Mouse (Mus musculus) adipocyte (in vitro differentiated cells): ENCODE results near the gene Pxk.
"Not testable (repeated sequence)": the region's sequence is repeated elsewhere in the genome, so short reads cannot be mapped to it uniquely, and the experiment has no call there.

Source experiments
- DNase-seq: peaks from one replicate; pipeline ENCODE4 v3.0.0-alpha.2; 2016; ENCODE audit warnings: low spot score

The Pxk gene

DNA sequence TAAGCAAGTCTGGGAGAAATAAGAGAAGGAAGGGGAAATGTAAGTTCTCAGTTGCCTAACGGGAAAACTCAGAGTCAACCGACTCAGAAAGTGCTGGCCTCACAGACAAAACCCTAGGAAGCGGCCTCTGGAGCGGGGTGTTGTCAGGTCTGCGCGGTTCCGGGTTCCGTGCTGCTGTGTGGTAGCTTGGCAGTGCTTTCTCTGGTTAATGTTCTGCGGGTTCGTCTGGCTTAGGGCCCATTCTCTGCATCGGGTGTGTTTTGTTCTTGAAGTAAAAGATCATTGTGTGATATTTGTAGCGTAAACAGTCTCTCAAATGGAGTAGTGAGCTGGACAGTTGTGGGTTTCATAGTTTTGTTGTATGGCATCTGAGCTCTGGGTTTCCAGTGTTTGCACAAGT lies 4.7 kb downstream of the Pxk start:
- no peak for DNase-seq

DNA sequence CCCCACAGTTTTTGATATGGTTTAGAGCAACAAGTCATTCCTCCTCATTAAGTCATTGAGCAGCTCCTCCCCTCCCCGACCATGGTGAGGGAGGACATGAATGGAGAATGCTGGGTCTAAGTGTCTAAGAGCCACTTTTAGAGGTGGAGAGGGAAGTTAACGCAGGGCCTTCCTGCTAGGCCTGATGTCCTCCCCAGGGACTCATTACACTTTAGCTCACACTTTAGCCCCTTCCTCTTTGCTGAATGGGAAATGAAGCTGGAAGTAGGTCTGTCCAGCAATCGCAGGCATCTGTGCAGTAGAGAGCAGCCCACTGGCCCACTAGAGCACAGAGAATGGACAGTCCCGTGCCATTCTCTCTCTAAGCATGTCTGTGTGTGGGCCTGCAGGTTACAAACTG lies 10.0 kb downstream of the Pxk start:
- no peak for DNase-seq

GRCm38 (mm10) chr14:8108976-8109375 lies 11.0 kb downstream of the Pxk start:
- DNase-seq, result no peak

GRCm38 (mm10) chr14:8111545-8111944 lies 13.5 kb downstream of the Pxk start:
- DNase-seq, result no peak

GRCm38 (mm10) chr14:8112036-8112435 lies 14.0 kb downstream of the Pxk start:
- DNase-seq, result no peak

- no peak for DNase-seq
Measured at GRCm38 (mm10) chr14:8113616-8114015, 15.6 kb downstream of the Pxk start.

GRCm38 (mm10) chr14:8114306-8114705 lies 16.3 kb downstream of the Pxk start:
- no peak for DNase-seq

DNA sequence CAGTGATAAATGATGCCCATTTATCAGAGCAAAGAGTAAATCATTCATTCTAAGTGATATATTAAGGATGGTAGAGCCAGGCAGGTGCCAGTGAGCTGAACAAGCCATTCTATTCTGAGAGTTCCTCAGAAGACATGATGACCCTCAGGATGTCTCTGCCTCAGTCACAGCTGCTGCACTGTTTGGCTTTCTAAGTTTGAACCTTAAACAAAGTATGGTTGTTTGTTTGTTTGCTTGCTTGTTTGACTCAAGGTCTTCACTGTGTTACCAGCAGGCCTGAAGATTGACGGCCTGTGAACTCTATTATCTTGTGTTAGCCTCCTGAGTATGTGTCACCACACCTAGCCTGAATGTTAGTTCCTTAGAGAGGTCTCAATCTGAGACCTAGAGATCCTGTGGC lies 16.7 kb downstream of the Pxk start:
- no peak for DNase-seq

DNA sequence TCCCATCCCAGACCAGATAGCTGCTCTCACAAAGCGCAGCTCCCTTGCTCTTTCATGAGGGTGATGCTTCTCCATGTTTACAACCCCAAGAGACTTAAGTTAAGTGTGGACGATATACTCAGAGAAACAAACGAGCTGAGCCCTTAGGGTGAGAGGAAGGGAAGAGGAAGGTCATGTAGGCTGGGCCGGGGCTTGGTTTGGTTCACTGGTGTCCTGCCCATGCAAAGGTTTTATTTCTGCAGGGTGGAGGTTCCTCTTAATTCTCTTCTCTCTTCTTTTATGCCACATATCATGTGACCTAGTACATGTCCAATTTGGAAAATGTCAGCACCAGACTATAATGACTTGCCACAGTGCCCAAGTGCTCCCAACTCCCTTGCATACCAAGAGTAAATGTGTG lies 17.8 kb downstream of the Pxk start:
- DNase-seq, result no peak

GRCm38 (mm10) chr14:8117371-8117770 lies 19.4 kb downstream of the Pxk start:
- DNase-seq, result no peak

- no peak for DNase-seq
Measured at GRCm38 (mm10) chr14:8119454-8119853, 21.4 kb downstream of the Pxk start.

- DNase-seq, result no peak
Measured at GRCm38 (mm10) chr14:8119904-8120303, 21.9 kb downstream of the Pxk start.

DNA sequence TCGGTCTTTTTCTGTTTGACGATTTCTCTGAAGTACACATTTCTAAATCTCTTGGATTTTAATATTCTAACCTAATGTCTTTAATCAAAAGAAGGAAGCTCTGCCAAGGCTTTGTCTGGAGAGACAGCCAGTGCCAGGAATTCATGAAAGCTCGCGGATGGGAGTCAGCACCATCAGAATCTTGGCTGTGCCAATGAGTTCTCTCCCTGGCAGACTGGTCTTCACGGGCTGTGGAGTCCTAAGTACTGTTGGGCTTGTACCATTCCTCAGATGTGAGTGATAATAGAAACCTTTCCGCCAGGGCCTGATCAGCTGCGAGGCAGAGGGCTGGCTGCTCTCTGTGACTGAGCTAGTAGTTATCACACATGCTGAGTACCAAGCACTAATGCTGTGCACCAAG lies 25.1 kb downstream of the Pxk start:
- no peak for DNase-seq

DNA sequence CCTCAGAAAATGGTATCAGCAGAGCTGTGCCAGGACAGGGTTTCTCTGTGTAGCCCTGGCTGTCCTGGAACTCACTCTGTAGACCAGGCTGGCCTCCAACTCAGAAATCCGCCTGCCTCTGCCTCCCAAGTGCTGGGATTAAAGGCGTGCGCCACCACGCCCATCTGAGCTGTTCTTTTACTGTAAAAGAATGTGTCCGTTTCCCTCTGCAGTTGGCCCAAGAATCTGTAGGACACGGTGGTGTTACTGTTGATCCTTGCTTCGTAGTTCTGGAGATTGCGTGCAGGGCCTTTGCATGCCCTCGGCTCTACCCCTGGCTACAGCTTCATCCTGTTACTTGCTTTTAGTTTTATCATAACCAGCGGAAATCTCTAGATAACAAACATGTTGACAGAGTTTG lies 25.6 kb downstream of the Pxk start:
- not testable (repeated sequence) for DNase-seq

DNA sequence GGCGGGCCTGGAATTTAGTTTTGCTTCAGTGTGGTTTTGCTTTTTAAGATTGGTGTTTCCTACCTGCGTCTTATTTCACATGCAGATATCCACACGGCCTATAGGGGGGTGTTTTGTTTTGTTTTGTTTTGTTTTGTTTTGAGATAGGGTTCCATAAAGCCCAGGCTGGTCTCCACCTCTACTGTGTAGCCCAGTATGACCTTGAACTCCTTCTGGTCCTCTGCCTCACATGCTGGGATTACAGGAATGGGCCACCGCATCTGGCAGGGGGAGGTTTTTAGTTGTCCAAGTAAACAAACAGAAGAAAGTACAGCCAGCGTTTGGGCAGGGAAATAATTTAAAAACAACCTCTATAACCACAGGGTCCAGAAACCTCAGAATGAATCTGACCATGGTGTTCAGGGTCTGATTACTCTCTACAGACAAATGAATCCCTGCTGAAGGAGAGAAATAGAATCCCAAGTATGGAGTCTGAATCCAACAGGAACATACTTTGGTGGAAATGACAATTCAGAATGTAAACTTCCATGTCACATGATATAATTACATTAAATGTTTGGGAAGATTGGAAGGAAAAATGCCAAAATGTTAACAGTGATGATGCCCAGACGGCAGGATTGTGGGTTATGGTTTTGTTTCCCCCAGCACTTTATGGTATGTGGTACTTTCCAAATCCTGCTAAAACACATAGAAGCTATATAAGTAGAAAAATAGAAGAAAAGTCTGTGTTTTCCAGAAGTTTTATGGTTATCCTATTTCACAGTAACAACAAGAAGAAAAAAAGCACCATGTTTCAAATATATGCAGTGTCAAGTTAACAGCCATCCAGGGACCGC lies 26.3 kb downstream of the Pxk start:
- DNase-seq, result no peak

- no peak for DNase-seq
Measured at GRCm38 (mm10) chr14:8127971-8128370, 30.0 kb downstream of the Pxk start.

DNA sequence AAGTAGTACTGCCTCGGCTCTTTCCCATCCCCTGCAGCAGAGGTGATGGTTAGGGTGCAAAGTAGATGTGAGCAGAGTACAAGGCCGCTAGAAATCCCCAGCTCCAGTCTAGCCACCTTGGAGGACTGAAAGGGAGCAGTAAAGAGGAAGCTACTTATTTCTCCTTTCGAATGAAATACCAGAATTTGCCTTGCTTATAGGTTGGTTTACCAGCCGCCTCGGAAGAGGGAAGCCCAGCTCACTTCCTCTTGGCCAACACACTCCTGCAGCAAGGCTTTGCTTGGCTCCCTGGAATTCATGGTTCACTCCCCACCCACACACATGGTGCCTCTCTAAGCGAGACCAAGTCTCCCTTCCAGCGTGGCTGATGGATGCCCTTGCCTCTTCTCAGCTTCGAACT lies 34.8 kb downstream of the Pxk start:
- DNase-seq, result no peak

DNA sequence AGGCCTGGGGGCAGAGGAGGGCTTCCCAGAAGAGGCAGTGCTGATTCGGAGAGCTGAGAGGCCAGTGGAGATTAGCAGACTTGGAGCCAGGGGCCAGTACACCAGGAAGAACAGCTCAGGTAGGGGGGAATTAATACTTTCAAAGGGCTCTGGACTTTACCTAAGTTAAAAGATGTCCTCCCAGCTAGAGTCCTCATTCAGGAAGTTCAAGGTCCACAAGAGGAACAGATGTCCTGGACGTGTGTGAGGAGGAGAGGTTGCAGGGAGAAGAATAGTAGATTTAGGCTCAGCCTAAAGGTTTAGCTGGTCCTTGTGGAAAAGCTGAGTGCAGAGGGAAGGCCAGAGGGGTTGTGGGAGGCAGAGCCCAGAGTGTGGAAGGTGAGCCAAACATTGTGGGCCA lies 36.2 kb downstream of the Pxk start:
- no peak for DNase-seq

GRCm38 (mm10) chr14:8135130-8135529 lies 37.1 kb downstream of the Pxk start:
- peak; percentile 27 for DNase-seq

GRCm38 (mm10) chr14:8139724-8140710 lies 42.0 kb downstream of the Pxk start:
- DNase-seq, result no peak

- DNase-seq, result no peak
Measured at GRCm38 (mm10) chr14:8141131-8141530, 43.1 kb downstream of the Pxk start.

DNA sequence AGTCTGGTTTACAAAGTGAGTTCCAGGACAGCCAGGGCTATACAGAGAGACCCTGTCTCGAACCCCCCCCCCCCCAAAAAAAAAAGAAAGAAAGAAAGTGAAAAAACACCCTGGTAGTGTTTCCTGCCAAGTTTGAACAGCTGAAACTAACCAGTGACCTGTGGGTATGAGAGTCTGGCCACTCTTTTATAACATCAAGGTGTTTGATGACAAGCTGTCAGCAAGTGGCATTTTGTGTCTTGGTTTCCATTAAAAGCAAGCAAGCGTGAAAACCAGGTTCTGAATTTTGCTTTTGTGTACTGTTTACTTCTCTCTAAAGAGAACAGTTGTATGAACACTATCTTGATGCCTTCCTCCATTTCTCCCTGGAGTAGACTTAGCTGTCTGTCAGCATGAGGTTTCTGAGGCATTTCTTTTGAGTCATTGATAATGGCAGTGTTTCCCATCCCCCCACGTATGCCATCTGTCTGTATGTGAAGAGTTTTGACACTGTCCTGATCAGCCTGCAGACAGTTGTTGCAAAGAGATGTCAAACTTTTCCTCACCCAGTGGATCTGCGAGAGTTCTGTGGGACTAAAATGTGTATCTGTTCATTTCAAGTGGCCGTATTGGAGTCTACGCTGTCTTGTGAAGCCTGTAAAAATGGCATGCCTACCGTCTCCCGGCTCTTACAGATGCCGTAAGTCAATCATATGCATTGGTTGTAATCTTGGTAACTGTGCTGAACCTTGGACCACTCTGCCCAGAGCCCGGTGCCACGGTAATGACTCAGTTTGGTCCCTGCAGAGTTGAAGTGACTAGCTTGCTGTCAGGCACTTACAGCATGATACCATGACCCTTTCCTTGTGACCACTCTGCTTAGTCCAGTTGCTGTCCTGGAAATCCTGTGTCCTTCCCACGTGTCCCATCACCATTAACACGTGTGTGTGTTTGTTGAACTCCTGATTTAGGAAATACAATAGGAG lies 47.9 kb downstream of the Pxk start:
- DNase-seq, result no peak
